Mouse (Mus musculus) liver, embryonic 14.5 days (tissue): ENCODE results near the gene H2afv.

ENCODE experiments used
- CTCF ChIP-seq: IDR thresholded peaks from 2 replicates; pipeline ENCODE4 v1.5.1; 2016; ENCODE audit warnings: antibody characterized with exemption, low read depth, control low read depth
- EP300 ChIP-seq: IDR thresholded peaks from 2 replicates; pipeline ENCODE4 v1.6.1; 2016; ENCODE audit warnings: antibody characterized with exemption, low read depth

DNA sequence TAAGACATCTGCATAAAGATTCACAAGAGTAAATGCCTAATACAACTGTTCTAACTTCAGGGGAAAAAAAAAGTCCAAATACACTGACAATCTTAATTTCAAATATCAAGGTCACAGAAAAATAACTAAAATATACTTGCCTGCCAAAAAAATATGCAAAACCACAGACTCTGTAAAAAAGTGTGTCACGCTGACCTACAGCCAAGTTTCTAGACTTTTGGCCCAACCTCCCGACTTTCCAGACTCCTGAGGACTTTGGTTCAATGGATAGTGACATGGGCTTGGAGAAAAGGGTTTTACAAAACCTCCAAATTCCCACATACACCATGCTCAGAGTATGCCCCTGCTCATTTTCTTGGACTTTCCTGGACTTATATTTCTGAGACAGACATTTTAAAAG is 24.3 kb upstream of the H2afv start:
- TF ChIP-seq CTCF (no peak), EP300 (no peak)
